Mouse (Mus musculus): ENCODE measurements at regions not wholly inside any gene's neighbourhood (a gene's known extent, or its start where the extent isn't known, plus 50 kb on each side); places are given as distances from the start of the nearest gene placed in this dataset.

GRCm38 (mm10) chr9:24920031-24920445, 145.9 kb upstream of the Tbx20 start:
- Histone ChIP-seq H3K4me3 (ENCODE audit: control insufficient read depth in 1 of 2, insufficient read depth in 1 of 2, low read depth in 2 of 2, low read length in 2 of 2) (no peak overlapping the region), H3K27ac (ENCODE audit: control insufficient read depth, low read depth, low read length) (no peak overlapping the region), H3K36me3 (ENCODE audit: control insufficient read depth in 1 of 2, insufficient read depth in 2 of 2, low read length in 2 of 2) (no peaks in the 10 kb centered on the region), H3K9ac (ENCODE audit: control insufficient read depth, low read depth, low read length, poor library complexity, severe bottlenecking) (no peak overlapping the region), H3K4me1 (ENCODE audit: control insufficient read depth in 1 of 2, insufficient read depth in 2 of 2, low read length in 2 of 2) (no peaks in the 10 kb centered on the region), H3K27me3 (ENCODE audit: control insufficient read depth in 1 of 2, insufficient read depth in 2 of 2, low read length in 2 of 2) (no peaks in the 10 kb centered on the region), H3K79me2 (ENCODE audit: control insufficient read depth, insufficient read depth, low read length, poor library complexity) (no peaks in the 10 kb centered on the region), H3K9me3 (replicated peaks; ENCODE audit: insufficient read depth, low read length) (no peaks in the 10 kb centered on the region)
- no peak for DNase-seq (ENCODE audit: low read depth, low spot score)
- no peak for TF ChIP-seq ETS1 (IDR thresholded peaks at IDR 0.05; ENCODE audit: low read depth, low read length)
- TF ChIP-seq BHLHE40 (IDR thresholded peaks at IDR 0.05; ENCODE audit: borderline replicate concordance, low read depth, low read length) = no peak
- TF ChIP-seq ZC3H11A (IDR thresholded peaks at IDR 0.05; ENCODE audit: low read depth, low read length) = no peak
- TF ChIP-seq JUND (IDR thresholded peaks at IDR 0.05; ENCODE audit: low read depth, low read length) = no peak
- TF ChIP-seq RCOR1 (IDR thresholded peaks at IDR 0.05; ENCODE audit: low read depth, low read length) = no peak
- no peak for TF ChIP-seq HCFC1 (IDR thresholded peaks at IDR 0.05; ENCODE audit: low read depth, low read length)
- no peak for TF ChIP-seq CHD2 (IDR thresholded peaks at IDR 0.05; ENCODE audit: low read length)
- no peak for TF ChIP-seq RAD21 (IDR thresholded peaks at IDR 0.05; ENCODE audit: low read depth, low read length)
- TF ChIP-seq MAZ (IDR thresholded peaks at IDR 0.05; ENCODE audit: low read depth, low read length) = no peak
- no peak for TF ChIP-seq UBTF (IDR thresholded peaks at IDR 0.05; ENCODE audit: borderline replicate concordance, insufficient read depth, low read depth, low read length)
- no peak for TF ChIP-seq SMC3 (IDR thresholded peaks at IDR 0.05; ENCODE audit: low read depth, low read length)
- TF ChIP-seq ZMIZ1 (IDR thresholded peaks at IDR 0.05; ENCODE audit: low read depth, low read length) = no peak
- TF ChIP-seq MYB (IDR thresholded peaks at IDR 0.05; ENCODE audit: low read depth, low read length) = no peak
- no peak for TF ChIP-seq KAT2A (conservative IDR thresholded peaks at IDR 0.05; ENCODE audit: low read depth, low read length)
- no peak for TF ChIP-seq USF2 (IDR thresholded peaks at IDR 0.05; ENCODE audit: borderline replicate concordance in 1 of 2, insufficient read depth in 1 of 2, low read depth in 1 of 2, low read length in 2 of 2)
- no peak for TF ChIP-seq MEF2A (IDR thresholded peaks at IDR 0.05; ENCODE audit: extremely low read depth, insufficient replicate concordance, low read depth, low read length, poor library complexity, severe bottlenecking)
- no peak for TF ChIP-seq ZKSCAN1 (IDR thresholded peaks at IDR 0.05; ENCODE audit: low read depth, low read length)

GRCm38 (mm10) chr9:24922051-24922860, 148.2 kb upstream of the Tbx20 start:
- no peak overlapping the region for H3K4me3 ChIP-seq (ENCODE audit: control insufficient read depth in 1 of 2, insufficient read depth in 1 of 2, low read depth in 2 of 2, low read length in 2 of 2)
- no peak overlapping the region for H3K27ac ChIP-seq (ENCODE audit: control insufficient read depth, low read depth, low read length)
- no peak overlapping the region for H3K9ac ChIP-seq (ENCODE audit: control insufficient read depth, low read depth, low read length, poor library complexity, severe bottlenecking)
- DNase-seq (ENCODE audit: low read depth, low spot score) = no peak
- no peaks in the 10 kb centered on the region for H3K27me3 ChIP-seq (ENCODE audit: control insufficient read depth in 1 of 2, insufficient read depth in 2 of 2, low read length in 2 of 2)
- H3K4me1 ChIP-seq (ENCODE audit: control insufficient read depth in 1 of 2, insufficient read depth in 2 of 2, low read length in 2 of 2) = no peaks in the 10 kb centered on the region
- TF ChIP-seq CTCF (IDR thresholded peaks at IDR 0.05 in 2 of 3, conservative IDR thresholded peaks at IDR 0.05 in 1 of 3; ENCODE audit: control insufficient read depth in 1 of 3, insufficient read depth in 1 of 3, low read depth in 2 of 3, low read length in 3 of 3, poor library complexity in 1 of 3, severe bottlenecking in 1 of 3) (no peak), SMC3 (IDR thresholded peaks at IDR 0.05; ENCODE audit: low read depth, low read length) (no peak), CHD1 (IDR thresholded peaks at IDR 0.05; ENCODE audit: low read depth, low read length) (no peak), MEF2A (IDR thresholded peaks at IDR 0.05; ENCODE audit: extremely low read depth, insufficient replicate concordance, low read depth, low read length, poor library complexity, severe bottlenecking) (no peak)
- no peaks in the 10 kb centered on the region for H3K79me2 ChIP-seq (ENCODE audit: control insufficient read depth, insufficient read depth, low read length, poor library complexity)
- H3K36me3 ChIP-seq (ENCODE audit: control insufficient read depth in 1 of 2, insufficient read depth in 2 of 2, low read length in 2 of 2) = no peaks in the 10 kb centered on the region
- H3K9me3 ChIP-seq (replicated peaks; ENCODE audit: insufficient read depth, low read length) = no peaks in the 10 kb centered on the region
